Mouse (Mus musculus): ENCODE measurements around the gene Dner. TPM values are rescaled to one million over a fixed set of nuclear protein-coding genes. Genes with fewer than 3 reads are reported as not detected.
A peak's percentile ranks its signal among the peaks of the same experiment; 100 is the strongest.

Dner gene
- polyA plus RNA-seq, 1 experiment from 2014 or later, result 3.4 TPM

DNA sequence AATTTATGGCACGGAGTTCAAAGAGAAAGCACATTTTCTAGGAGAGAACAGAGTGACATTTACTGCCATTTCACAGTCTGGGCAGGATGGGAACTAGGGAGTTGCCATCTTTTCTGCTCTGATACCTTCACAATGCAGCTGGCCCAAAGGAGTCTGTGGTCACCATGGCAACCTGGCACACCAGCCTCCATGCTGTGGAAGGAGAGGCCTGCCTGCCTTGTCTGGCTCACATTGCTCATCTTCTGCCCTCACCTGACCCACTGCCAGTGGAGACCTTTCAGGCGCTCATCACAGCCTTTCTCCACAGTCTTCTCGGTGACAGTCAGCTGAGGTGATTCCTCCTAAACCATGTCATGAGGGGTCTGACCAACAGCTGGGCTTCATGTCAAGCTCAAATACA is 74.7 kb downstream of the Dner start:
- Histone ChIP-seq H3K4me2 (no peak overlapping the region), H3K9ac (no peak overlapping the region), H3K27ac (no peak overlapping the region), H3K9me3 (no peaks in the 10 kb centered on the region), H3K4me1 (no peaks in the 10 kb centered on the region), H3K4me3 (no peak overlapping the region), H3K36me3 (no peaks in the 10 kb centered on the region), H3K27me3 (no peaks in the 10 kb centered on the region)
- ATAC-seq (ENCODE audit: insufficient number of reproducible peaks, low FRiP score, low TSS enrichment, low read depth), result no peak
- WGBS, result 59% methylated on average over 3 of the region's 3 CpGs

DNA sequence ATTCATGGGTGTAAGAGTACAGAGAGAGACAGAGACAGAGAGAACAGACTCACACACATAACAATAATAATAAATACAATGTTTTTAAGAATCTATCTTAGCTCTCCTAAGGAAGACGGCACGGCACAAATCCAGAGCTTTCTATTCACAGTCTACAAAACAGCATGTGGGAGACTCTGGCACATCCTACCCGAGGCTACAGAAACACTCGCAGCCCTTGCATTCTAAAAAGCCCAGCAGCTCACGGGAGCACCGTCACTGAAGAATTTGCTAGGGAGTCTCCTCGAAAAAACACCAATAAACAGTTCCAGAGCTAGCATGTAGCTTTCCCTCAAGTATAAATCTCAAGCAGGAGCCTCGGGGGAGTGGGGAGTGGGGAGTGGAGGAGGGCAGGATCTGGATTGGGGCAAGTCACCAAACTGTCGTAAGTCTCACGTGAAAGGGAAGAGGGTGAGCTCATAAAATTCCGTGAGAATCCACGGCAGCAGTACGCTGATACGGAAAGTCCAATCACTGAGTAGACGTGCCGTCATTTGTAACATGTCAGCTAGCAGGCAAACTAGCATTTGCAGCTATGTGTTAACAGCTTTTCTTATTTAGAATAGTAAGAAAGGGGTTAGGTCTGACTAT is 76.8 kb downstream of the Dner start:
- H3K9me3 ChIP-seq, result no peaks in the 10 kb centered on the region
- whole genome bisulfite sequencing, result 22% methylated on average over 16 of the region's 16 CpGs
- peak overlapping the region; percentile 18; the same call in 1 of the 2 replicates for H3K4me3 ChIP-seq
- H3K4me2 ChIP-seq, result peak overlapping the region; percentile 32
- no peak for ATAC-seq (ENCODE audit: insufficient number of reproducible peaks, low FRiP score, low TSS enrichment, low read depth)
- no peaks in the 10 kb centered on the region for H3K36me3 ChIP-seq
- H3K9ac ChIP-seq, result no peak overlapping the region
- H3K4me1 ChIP-seq, result no peaks in the 10 kb centered on the region
- no peaks in the 10 kb centered on the region for H3K27me3 ChIP-seq
- no peak overlapping the region for H3K27ac ChIP-seq

DNA sequence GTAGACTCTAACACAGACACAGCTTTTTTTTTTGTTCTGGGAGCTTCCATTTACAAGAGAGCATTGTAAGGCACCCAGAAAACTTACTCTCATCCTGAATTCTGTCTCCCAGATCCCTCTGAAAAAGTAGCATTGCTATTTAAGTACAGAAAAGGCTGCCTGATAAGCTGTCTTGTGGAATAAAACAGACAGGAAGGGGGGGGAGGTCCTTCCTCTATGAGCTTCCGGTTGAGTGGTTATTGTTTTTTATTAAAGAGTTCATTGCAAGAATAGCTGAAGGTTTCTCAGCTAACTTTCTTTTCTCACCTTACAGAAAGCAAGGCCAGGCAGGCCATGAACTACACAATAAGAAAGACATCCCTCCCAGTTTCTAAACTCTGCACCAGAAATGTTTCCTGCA is 77.9 kb downstream of the Dner start:
- 72% methylated on average over 1 of the region's 1 CpGs for WGBS
- no peaks in the 10 kb centered on the region for H3K27me3 ChIP-seq

DNA sequence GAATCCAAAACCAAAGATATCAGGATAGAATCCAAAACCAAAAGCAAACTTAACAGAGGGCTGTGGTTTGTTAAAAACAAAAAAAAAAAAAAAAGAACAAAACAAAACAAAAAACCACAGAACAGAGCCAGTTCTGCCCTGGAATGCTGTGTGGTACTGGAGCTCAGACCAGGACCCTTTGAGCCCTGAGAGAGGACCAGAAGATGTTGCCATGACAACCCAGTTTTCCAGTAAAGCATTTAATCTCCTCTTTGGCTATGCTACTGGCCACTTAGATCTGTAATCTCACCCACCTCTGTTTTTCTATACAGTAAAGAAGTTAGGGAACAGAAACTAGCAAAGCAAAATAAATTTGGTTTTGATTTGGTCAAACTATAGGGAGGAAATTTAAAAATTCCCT is 79.9 kb downstream of the Dner start:
- Histone ChIP-seq H3K36me3 (no peaks in the 10 kb centered on the region), H3K27me3 (no peaks in the 10 kb centered on the region), H3K4me1 (no peaks in the 10 kb centered on the region), H3K4me3 (no peak overlapping the region), H3K9ac (no peak overlapping the region), H3K4me2 (no peak overlapping the region), H3K9me3 (no peaks in the 10 kb centered on the region), H3K27ac (no peak overlapping the region)
- no peak for ATAC-seq (ENCODE audit: insufficient number of reproducible peaks, low FRiP score, low TSS enrichment, low read depth)

More for the DNA sequence above, 77.9 kb downstream of the Dner start:
- H3K4me2 ChIP-seq, result no peak overlapping the region
- H3K36me3 ChIP-seq, result no peaks in the 10 kb centered on the region
- H3K4me3 ChIP-seq, result no peak overlapping the region
- no peak overlapping the region for H3K9ac ChIP-seq
- ATAC-seq (ENCODE audit: insufficient number of reproducible peaks, low FRiP score, low TSS enrichment, low read depth), result no peak
- no peaks in the 10 kb centered on the region for H3K4me1 ChIP-seq
- H3K27ac ChIP-seq, result no peak overlapping the region
- H3K9me3 ChIP-seq, result no peaks in the 10 kb centered on the region

DNA sequence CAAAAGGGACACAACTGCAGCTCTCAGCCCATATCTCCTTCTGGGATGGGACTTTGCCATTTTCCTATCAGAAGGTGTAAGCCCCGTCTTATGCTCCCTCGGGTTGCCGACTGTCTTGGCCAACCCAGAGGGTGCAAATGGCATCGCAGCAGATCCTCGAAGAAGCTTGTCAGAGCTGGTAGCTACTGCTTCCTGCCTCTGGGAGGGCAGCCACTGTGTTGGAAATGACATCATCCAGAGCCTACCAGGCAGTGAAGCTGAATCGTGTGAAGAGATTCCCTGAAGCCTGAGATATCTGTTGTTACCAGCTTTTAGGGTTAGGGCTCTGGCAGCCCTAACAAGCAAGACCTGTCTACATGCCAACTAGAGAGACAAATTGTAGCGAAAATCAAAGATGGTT is 81.4 kb downstream of the Dner start:
- Histone ChIP-seq H3K27me3 (no peaks in the 10 kb centered on the region), H3K27ac (no peak overlapping the region), H3K4me3 (no peak overlapping the region), H3K9me3 (no peaks in the 10 kb centered on the region), H3K4me1 (no peaks in the 10 kb centered on the region), H3K36me3 (no peaks in the 10 kb centered on the region), H3K4me2 (no peak overlapping the region), H3K9ac (no peak overlapping the region)
- 76% methylated on average over 7 of the region's 7 CpGs for WGBS
- ATAC-seq (ENCODE audit: insufficient number of reproducible peaks, low FRiP score, low TSS enrichment, low read depth), result no peak

DNA sequence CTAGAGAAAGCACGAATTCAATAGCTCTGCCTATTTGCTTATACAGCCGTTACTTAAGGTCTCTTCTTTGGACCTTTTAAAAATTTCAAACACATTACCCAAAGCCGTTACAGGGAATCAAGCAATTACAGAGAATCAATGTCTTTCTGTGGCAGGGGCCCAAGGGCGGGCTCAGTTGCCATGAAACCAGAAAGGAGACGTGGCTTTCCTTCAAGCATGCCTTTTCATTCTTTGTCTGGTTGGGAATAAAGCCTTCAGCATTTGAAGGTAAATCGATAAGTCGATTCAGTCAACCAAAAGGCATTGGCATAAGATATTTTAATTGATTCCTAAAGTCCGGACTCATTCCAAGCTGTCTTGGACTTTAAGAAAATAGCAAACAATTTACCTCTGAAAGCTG is 82.9 kb downstream of the Dner start:
- 77% methylated on average over 8 of the region's 8 CpGs for WGBS
- Histone ChIP-seq H3K27me3 (no peaks in the 10 kb centered on the region), H3K4me2 (no peak overlapping the region), H3K4me1 (no peaks in the 10 kb centered on the region), H3K4me3 (no peak overlapping the region), H3K9me3 (no peaks in the 10 kb centered on the region), H3K9ac (no peak overlapping the region), H3K27ac (no peak overlapping the region), H3K36me3 (no peaks in the 10 kb centered on the region)
- no peak for ATAC-seq (ENCODE audit: insufficient number of reproducible peaks, low FRiP score, low TSS enrichment, low read depth)

DNA sequence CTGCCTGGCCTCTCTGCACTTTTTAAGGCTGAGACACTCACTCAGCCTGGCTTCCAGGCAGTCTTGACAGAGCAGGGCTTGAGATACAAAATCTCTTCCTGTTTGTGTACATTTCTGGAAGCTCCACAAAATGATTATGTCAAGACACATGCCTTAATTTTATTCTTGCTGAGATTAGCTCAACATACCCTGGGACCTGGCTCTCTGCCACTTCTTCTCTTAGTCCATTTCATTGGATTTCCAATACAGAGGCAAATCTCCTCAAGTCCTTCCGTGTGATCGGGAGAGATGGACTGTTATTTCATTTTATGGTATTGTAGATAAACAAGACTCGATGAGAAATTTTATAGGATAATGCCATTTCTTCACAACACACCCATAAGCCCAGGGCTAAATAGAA is 84.7 kb downstream of the Dner start:
- ATAC-seq (ENCODE audit: insufficient number of reproducible peaks, low FRiP score, low TSS enrichment, low read depth), result no peak
- no peak overlapping the region for H3K27ac ChIP-seq
- WGBS, result 85% methylated on average over 3 of the region's 3 CpGs
- no peak overlapping the region for H3K9ac ChIP-seq
- H3K36me3 ChIP-seq, result no peaks in the 10 kb centered on the region
- H3K4me3 ChIP-seq, result no peak overlapping the region
- H3K27me3 ChIP-seq, result no peaks in the 10 kb centered on the region
- no peaks in the 10 kb centered on the region for H3K4me1 ChIP-seq
- no peaks in the 10 kb centered on the region for H3K9me3 ChIP-seq
- H3K4me2 ChIP-seq, result no peak overlapping the region

DNA sequence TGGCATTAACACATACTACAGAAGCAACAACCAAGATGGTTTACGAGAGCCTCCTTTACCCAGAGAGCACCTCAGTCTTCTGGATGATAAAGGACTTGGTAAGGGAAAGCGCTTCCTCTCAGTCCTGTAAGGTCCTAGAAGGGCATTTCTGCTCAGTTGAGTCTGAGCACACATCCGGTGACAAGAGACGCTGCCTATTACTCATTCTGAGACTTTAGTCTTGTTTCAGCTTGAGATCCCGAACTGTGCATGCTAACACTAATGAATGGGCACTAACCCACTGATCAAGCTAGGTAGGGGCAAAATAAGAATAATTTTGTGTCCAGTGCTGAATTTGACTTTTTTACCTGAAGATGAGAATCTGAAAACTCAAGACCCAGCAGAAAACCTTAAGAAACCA is 97.0 kb downstream of the Dner start:
- Histone ChIP-seq H3K4me2 (no peak overlapping the region), H3K27me3 (no peaks in the 10 kb centered on the region), H3K4me3 (no peak overlapping the region), H3K36me3 (no peaks in the 10 kb centered on the region), H3K4me1 (no peaks in the 10 kb centered on the region), H3K9ac (no peak overlapping the region), H3K27ac (no peak overlapping the region), H3K9me3 (no peaks in the 10 kb centered on the region)
- 92% methylated on average over 5 of the region's 5 CpGs for WGBS
- ATAC-seq (ENCODE audit: insufficient number of reproducible peaks, low FRiP score, low TSS enrichment, low read depth), result no peak

DNA sequence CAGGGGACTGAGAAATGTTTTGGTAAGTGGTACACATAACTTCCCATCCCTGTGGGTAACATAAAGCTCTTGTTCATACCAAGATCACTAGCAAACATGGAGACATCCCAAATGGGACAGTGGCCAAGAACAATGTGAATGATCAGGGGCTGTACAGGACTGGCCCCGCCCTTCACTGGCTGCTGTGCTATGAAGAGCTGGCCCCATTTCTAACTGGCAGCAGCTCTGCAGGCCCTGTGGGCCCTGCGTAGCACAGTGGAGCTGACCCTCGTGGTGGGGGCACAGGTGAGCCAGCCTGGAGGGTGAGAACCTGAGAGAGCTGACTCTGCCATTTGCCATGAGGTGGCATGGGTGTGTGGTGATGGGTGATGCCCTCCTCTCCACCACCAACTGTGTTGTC is 100.0 kb downstream of the Dner start:
- no peaks in the 10 kb centered on the region for H3K4me1 ChIP-seq
- peak; percentile 72; the same call in 1 of the 2 replicates for ATAC-seq (ENCODE audit: insufficient number of reproducible peaks, low FRiP score, low TSS enrichment, low read depth)
- WGBS, result 60% methylated on average over 3 of the region's 3 CpGs

DNA sequence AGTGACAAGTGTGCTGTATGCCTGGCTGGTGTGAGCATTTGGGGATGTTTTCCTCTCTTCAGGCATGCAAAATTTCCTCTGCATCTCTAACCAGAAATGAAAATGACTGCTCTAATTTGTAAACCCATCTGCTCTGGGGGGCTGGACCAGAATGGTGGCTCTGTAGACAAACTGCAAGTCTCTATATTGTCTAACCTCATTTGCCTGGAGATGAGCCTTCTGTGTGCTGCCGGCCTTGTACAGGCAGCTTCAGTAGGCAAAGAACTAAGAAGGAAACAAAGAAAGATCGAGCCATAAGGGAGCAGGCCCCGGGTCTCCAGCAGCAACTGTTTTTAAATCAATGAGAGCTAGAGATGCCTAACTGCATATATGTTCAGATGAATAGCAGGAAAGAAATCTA is 103.6 kb downstream of the Dner start:
- Histone ChIP-seq H3K27ac (no peak overlapping the region), H3K27me3 (no peaks in the 10 kb centered on the region), H3K9me3 (no peaks in the 10 kb centered on the region), H3K4me1 (no peaks in the 10 kb centered on the region), H3K4me2 (no peak overlapping the region), H3K4me3 (no peak overlapping the region), H3K9ac (no peak overlapping the region), H3K36me3 (no peaks in the 10 kb centered on the region)
- ATAC-seq (ENCODE audit: insufficient number of reproducible peaks, low FRiP score, low TSS enrichment, low read depth), result no peak
- WGBS, result 81% methylated on average over 3 of the region's 3 CpGs

More for the DNA sequence above, 100.0 kb downstream of the Dner start:
- H3K4me3 ChIP-seq, result no peak overlapping the region
- no peaks in the 10 kb centered on the region for H3K27me3 ChIP-seq
- H3K27ac ChIP-seq, result no peak overlapping the region
- no peaks in the 10 kb centered on the region for H3K36me3 ChIP-seq
- H3K9ac ChIP-seq, result no peak overlapping the region
- H3K9me3 ChIP-seq, result no peaks in the 10 kb centered on the region
- H3K4me2 ChIP-seq, result no peak overlapping the region

DNA sequence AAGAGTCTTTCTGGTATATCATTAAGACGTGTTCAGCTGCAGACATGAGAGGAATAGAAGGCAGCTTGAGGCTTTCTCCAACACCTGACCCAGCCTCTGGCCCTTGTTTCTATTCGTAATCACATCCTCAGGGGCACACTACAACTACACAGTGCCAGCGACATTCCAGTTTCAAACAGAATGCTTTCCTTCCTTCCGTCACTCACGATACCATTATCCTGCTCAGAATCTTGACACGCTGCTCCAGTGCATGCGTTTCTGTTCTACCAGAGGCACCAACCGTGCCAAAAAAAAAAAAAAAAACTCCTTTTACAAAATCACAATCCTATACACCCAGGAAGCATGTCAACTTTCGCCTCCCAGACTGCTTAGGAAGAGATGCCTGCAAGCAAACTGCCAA is 105.5 kb downstream of the Dner start:
- no peak for ATAC-seq (ENCODE audit: insufficient number of reproducible peaks, low FRiP score, low TSS enrichment, low read depth)
- 80% methylated on average over 9 of the region's 9 CpGs for WGBS
- no peak overlapping the region for H3K9ac ChIP-seq

DNA sequence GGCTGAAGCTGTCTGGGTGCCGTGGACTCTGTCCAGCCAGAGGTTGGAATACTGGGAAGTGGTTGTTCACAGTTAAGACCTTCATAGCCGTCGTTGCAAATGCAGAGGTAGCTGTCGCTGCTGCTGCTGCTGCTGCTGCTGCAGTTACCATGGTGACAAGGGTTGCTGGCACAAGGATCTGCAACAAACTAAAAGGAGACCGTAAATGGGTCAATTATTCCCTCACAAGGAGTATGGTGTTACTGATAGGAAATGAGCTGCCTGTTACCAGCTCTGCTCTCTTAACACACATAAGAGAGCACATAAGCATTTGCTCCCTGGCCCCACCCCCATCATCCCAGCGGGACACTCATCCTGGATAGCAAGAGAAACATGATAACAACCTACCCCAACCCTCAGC is 110.6 kb downstream of the Dner start:
- H3K4me1 ChIP-seq, result 0 out of 2 replicates have a peak, but pooled peaks cover 5% of the 10 kb centered on the region
- H3K9me3 ChIP-seq, result no peaks in the 10 kb centered on the region
- H3K27ac ChIP-seq, result no peak overlapping the region
- H3K4me2 ChIP-seq, result no peak overlapping the region
- peaks cover 9% of the 10 kb centered on the region; the same call in 1 of the 2 replicates for H3K27me3 ChIP-seq
- H3K36me3 ChIP-seq, result no peaks in the 10 kb centered on the region
- no peak overlapping the region for H3K4me3 ChIP-seq
- H3K9ac ChIP-seq, result no peak overlapping the region
- ATAC-seq (ENCODE audit: insufficient number of reproducible peaks, low FRiP score, low TSS enrichment, low read depth), result no peak
- WGBS, result 15% methylated on average over 6 of the region's 6 CpGs

More for the DNA sequence above, 105.5 kb downstream of the Dner start:
- Histone ChIP-seq H3K27me3 (no peaks in the 10 kb centered on the region), H3K4me2 (no peak overlapping the region), H3K27ac (no peak overlapping the region), H3K4me3 (no peak overlapping the region), H3K4me1 (0 out of 2 replicates have a peak, but pooled peaks cover under 1% of the 10 kb centered on the region), H3K9me3 (no peaks in the 10 kb centered on the region), H3K36me3 (no peaks in the 10 kb centered on the region)

DNA sequence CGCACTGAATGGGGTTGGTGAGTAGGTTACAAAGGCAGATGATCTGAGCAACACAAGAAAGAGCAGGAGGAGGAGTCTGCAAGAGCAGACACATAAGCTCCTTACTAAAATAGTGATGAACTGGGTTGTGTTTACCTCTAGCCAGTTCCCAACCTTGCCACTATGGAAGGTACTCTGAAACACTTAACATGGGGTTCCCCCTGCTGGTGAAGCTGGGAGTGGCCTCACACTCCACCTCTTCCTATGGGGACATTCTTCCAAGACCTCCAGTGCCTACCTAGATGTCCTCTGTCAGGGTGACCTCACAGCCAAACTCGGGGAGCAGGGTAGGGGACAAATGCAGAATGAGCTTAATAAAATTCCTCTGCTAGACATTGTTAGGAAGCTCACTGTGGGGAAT is 114.2 kb downstream of the Dner start:
- Histone ChIP-seq H3K27me3 (peaks cover 12% of the 10 kb centered on the region; the same call in 1 of the 2 replicates), H3K27ac (no peak overlapping the region), H3K9me3 (no peaks in the 10 kb centered on the region), H3K4me3 (no peak overlapping the region), H3K9ac (no peak overlapping the region), H3K4me2 (no peak overlapping the region), H3K4me1 (0 out of 2 replicates have a peak, but pooled peaks cover 5% of the 10 kb centered on the region), H3K36me3 (no peaks in the 10 kb centered on the region)
- ATAC-seq (ENCODE audit: insufficient number of reproducible peaks, low FRiP score, low TSS enrichment, low read depth), result no peak
- 66% methylated on average over 2 of the region's 2 CpGs for WGBS
